Mouse (Mus musculus): ENCODE results near the gene Insc. TPM values are rescaled to one million over a fixed set of nuclear protein-coding genes. Genes with fewer than 3 reads are reported as not detected.
A peak's percentile ranks its signal among the peaks of the same experiment; 100 is the strongest.

Insc gene
- polyA plus RNA-seq, 1 experiment, result 9.2 TPM

DNA sequence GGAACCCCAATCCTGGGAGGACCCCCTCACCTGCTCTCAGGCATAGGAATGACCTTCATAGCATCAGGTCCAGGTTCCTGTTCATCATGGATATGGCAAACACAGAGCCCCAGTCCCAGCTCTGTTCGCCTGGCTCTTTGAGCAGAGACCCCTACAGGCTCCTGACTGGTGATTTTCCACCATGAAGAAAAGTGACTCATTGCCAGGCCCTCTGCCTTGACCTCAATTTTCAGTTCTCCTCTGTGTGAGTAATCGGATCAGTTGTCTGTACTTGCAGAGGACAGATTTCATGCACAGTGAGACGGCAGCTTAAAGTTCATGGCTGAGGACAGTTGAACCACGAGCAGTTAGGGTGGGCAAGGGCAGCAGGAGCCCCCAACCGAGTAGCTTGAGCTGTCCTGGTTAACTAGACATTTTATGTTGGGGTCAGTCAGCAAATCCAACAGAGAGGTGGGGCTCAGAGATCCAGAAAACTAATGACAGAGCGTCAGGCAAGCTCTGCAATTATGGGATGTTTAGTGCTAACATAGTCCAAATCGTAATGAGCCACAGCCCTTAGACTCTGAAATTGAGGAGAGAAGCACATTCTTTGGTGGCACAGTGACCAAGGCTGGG, 34.8 kb downstream of the Insc start:
- Histone ChIP-seq H3K4me1 (ENCODE audit: control insufficient read depth, insufficient read depth, low read length) (peaks cover 16% of the 10 kb centered on the region), H3K27ac (ENCODE audit: insufficient read depth, low read length) (peak overlapping the region; percentile 80), H3K4me3 (ENCODE audit: insufficient read depth, low read length) (no peak overlapping the region)
- TF ChIP-seq POLR2A (IDR thresholded peaks at IDR 0.05; ENCODE audit: low read depth, low read length), result no peak
- no peak for TF ChIP-seq CTCF (IDR thresholded peaks at IDR 0.05; ENCODE audit: borderline replicate concordance, insufficient read depth, low read length)

DNA sequence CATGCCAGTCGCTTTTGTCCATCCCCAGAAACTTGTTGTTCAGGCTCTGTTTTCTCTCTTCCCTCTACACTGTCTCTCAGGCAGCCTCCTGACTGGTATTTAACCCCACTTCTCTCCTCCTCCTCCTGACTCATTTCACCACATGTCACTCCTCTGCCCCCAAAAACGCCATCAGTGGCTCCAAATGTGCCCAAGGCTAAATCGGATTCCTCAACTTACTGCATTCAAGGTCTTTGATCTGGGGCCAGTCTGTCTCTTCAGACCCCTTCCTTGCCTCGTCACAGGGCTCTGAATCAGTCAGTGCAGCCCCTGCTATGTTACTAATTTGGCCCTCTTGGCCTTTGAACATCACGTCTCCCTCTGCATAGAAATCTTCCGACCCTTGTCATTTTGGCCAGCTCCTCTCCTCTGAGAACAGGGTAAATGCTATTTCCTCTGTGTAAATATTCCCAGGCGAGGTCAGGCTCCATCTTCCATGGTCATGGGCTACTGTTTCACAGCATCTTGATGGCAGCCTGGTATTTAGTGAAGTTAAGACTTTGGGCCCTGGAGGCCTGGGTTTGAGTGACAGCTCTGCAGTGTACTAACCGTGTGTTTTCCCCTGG, 35.7 kb downstream of the Insc start:
- H3K4me3 ChIP-seq (ENCODE audit: insufficient read depth, low read length), result no peak overlapping the region
- TF ChIP-seq POLR2A (IDR thresholded peaks at IDR 0.05; ENCODE audit: low read depth, low read length) (no peak), CTCF (IDR thresholded peaks at IDR 0.05; ENCODE audit: borderline replicate concordance, insufficient read depth, low read length) (no peak)
- H3K27ac ChIP-seq (ENCODE audit: insufficient read depth, low read length), result peak overlapping the region; percentile 53; the same call in 1 of the 2 replicates
- peaks cover 14% of the 10 kb centered on the region for H3K4me1 ChIP-seq (ENCODE audit: control insufficient read depth, insufficient read depth, low read length)

DNA sequence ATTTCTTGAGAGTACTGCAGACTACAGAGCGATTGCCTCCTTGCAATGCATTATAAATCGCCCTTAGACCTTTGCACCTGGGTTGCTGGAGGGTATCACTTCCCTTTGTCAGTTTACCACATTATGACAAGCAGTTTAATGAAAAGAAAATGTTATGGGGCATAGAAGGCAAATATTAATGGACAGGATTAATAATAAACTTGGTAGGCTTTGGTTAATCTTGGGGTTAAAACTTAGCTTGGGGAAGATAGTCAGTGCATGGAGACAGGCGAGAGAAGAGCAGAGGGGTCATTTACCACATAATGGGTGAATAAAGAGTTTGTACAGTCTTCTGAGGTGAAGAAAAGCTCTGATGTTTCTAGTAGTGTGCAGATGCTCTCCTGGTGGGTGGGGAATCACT, 39.8 kb downstream of the Insc start:
- H3K27ac ChIP-seq (ENCODE audit: insufficient read depth, low read length), result no peak overlapping the region
- no peak for TF ChIP-seq CTCF (IDR thresholded peaks at IDR 0.05; ENCODE audit: borderline replicate concordance, insufficient read depth, low read length)
- H3K4me3 ChIP-seq (ENCODE audit: insufficient read depth, low read length), result no peak overlapping the region
- peaks cover 12% of the 10 kb centered on the region for H3K4me1 ChIP-seq (ENCODE audit: control insufficient read depth, insufficient read depth, low read length)

DNA sequence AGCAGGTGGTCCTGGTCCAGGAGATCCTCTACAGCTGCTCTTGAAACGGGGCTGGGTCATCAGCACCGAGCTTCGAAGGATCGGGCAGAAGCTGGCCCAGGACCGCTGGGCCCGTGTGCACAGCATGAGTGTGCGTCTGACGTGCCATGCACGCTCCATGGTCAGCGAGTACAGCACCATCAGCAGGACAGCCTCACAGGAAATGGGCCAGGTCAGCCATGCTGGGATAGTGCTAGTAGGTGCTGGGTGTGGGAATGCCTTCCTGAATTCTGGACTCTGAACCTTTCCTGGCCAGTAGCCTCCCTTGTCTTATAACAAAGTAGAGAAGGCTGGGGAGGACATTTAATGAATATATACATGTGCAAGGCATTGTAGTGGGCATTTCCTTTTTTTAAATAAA, 47.6 kb downstream of the Insc start:
- Histone ChIP-seq H3K4me3 (ENCODE audit: insufficient read depth, low read length) (no peak overlapping the region), H3K27ac (ENCODE audit: insufficient read depth, low read length) (no peak overlapping the region), H3K4me1 (ENCODE audit: control insufficient read depth, insufficient read depth, low read length) (peaks cover 4% of the 10 kb centered on the region; the same call in 1 of the 2 replicates)
- TF ChIP-seq CTCF (IDR thresholded peaks at IDR 0.05; ENCODE audit: borderline replicate concordance, insufficient read depth, low read length), result no peak
- no peak for TF ChIP-seq POLR2A (IDR thresholded peaks at IDR 0.05; ENCODE audit: low read depth, low read length)

DNA sequence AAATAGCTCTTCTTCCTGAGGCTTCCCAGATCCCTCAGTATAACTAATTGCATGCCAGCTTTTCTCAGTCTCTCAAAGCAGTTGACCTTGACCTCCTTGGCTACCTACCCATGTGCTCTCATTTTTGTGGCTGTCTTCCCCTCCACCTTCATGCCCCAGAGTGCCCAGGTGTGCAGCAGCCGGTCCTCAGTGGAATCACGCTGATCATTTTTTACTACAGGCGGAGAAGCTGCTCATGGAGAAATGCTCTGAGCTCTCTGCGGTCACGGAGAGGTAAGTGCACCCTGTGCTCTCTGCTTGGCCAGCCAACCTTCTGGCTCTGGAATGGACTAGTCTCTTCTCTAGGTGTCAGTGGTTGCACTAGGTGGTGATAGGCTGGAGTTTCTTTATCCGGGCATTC, 48.5 kb downstream of the Insc start:
- Histone ChIP-seq H3K4me3 (ENCODE audit: insufficient read depth, low read length) (no peak overlapping the region), H3K27ac (ENCODE audit: insufficient read depth, low read length) (no peak overlapping the region), H3K4me1 (ENCODE audit: control insufficient read depth, insufficient read depth, low read length) (peaks cover 4% of the 10 kb centered on the region; the same call in 1 of the 2 replicates)
- TF ChIP-seq POLR2A (IDR thresholded peaks at IDR 0.05; ENCODE audit: low read depth, low read length) (no peak), CTCF (IDR thresholded peaks at IDR 0.05; ENCODE audit: borderline replicate concordance, insufficient read depth, low read length) (no peak)

DNA sequence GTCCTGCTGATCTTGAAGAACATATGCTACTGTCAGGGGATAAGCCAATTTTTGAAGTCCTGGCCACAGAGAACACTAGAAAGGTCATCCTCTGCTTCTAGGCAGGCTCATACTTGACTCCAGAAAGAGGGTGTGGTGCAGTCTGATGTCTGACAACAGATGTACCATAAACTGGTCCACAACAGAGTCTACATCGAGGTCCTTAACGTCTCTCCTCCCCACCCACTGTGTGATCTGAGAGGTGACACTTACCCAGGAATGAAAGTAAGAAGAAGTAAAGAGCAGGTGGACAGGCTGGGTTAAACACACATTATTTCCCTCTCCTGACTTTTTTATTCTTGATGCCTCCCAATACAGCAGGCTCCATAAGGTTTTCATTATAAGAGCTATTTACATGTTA, 50.9 kb downstream of the Insc start:
- TF ChIP-seq CTCF (IDR thresholded peaks at IDR 0.05; ENCODE audit: borderline replicate concordance, insufficient read depth, low read length), result no peak
- no peak for TF ChIP-seq POLR2A (IDR thresholded peaks at IDR 0.05; ENCODE audit: low read depth, low read length)
- Histone ChIP-seq H3K4me3 (ENCODE audit: insufficient read depth, low read length) (no peak overlapping the region), H3K4me1 (ENCODE audit: control insufficient read depth, insufficient read depth, low read length) (peaks cover 4% of the 10 kb centered on the region; the same call in 1 of the 2 replicates), H3K27ac (ENCODE audit: insufficient read depth, low read length) (peak overlapping the region; percentile 66)

DNA sequence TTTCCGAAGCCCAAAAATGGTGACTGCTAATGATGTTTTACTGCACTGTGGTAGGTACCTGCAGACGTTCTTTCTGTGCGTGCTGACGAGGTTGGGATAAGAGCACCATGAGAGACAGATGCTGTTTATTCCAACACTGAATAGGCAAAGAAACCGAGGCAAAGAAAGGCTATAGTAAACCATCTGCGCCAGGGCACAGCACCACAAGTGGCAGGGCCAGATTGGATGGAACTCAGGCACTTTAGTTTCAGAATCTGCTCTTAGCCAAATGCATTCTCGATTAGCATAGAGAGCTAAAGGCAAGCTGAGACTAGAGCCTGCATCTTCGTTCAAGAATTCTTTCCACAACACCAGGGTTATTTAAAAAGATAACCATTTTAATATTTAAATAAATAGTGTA, 59.1 kb downstream of the Insc start:
- TF ChIP-seq POLR2A (IDR thresholded peaks at IDR 0.05; ENCODE audit: low read depth, low read length), result no peak
- TF ChIP-seq CTCF (IDR thresholded peaks at IDR 0.05; ENCODE audit: borderline replicate concordance, insufficient read depth, low read length), result no peak
- Histone ChIP-seq H3K27ac (ENCODE audit: insufficient read depth, low read length) (no peak overlapping the region), H3K4me1 (ENCODE audit: control insufficient read depth, insufficient read depth, low read length) (no peaks in the 10 kb centered on the region; the same call in none of the 2 replicates), H3K4me3 (ENCODE audit: insufficient read depth, low read length) (no peak overlapping the region)

DNA sequence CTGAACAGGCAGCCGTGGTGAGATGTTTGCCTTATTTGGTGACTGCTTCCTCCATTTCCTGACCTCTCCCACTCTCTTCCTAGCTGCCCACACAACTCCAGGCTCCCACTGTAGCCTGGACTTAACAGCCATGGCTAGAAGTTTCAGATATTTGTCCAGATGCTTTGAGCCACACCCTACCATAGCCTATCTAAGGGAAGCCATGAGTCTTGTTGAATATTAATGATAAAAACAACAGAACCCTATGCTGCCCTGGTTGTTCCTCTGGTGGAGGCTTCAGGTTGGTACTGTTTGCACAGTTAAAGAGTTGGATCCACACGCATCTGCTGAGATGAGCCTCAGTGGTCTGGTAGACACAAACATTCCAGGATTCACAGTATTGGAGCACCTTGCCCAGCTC, 61.8 kb downstream of the Insc start:
- Histone ChIP-seq H3K27ac (ENCODE audit: insufficient read depth, low read length) (no peak overlapping the region), H3K4me1 (ENCODE audit: control insufficient read depth, insufficient read depth, low read length) (no peaks in the 10 kb centered on the region; the same call in none of the 2 replicates), H3K4me3 (ENCODE audit: insufficient read depth, low read length) (no peak overlapping the region)
- no peak for TF ChIP-seq POLR2A (IDR thresholded peaks at IDR 0.05; ENCODE audit: low read depth, low read length)
- no peak for TF ChIP-seq CTCF (IDR thresholded peaks at IDR 0.05; ENCODE audit: borderline replicate concordance, insufficient read depth, low read length)

DNA sequence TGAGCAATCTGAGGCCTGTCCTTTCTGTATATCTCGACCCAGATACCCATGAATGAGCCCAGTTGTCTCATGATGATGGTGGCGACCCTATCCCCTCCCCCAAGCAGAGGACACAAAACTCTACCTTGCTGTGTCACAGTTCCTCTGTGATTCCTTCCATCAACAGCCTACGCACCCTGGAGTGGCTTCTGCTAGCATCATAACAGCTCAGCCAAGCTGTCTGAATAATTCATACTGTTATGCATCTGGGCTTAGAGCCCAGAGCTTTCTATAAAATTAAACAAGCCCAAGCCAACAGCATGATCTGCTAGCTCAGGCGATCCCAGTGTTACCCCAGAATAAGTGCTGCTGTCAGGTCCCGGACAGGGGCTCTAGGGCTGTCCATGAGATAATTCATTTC, 63.8 kb downstream of the Insc start:
- no peak for TF ChIP-seq POLR2A (IDR thresholded peaks at IDR 0.05; ENCODE audit: low read depth, low read length)
- TF ChIP-seq CTCF (IDR thresholded peaks at IDR 0.05; ENCODE audit: borderline replicate concordance, insufficient read depth, low read length), result no peak
- H3K27ac ChIP-seq (ENCODE audit: insufficient read depth, low read length), result peak overlapping the region; percentile 64
- no peaks in the 10 kb centered on the region; the same call in none of the 2 replicates for H3K4me1 ChIP-seq (ENCODE audit: control insufficient read depth, insufficient read depth, low read length)
- no peak overlapping the region for H3K4me3 ChIP-seq (ENCODE audit: insufficient read depth, low read length)

DNA sequence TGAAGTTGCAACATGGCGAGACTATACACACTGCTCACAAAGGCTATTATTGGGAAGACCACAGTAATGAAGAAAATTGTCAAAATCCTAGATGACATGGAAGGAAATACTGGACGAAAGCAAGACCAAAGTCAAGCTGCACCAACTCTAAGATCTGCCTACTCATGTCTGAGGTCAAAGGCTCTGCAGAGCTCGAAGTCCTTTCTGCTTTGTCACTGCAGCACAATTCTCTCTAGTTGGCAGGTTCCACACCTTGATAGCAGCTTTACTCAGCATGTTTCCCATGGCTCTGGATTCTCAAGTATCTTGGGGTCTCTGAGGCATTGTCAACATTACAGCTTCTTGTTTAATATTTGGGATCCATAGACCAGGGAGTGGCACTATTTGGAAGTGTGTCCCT, 64.8 kb downstream of the Insc start:
- H3K4me3 ChIP-seq (ENCODE audit: insufficient read depth, low read length), result no peak overlapping the region
- H3K4me1 ChIP-seq (ENCODE audit: control insufficient read depth, insufficient read depth, low read length), result no peaks in the 10 kb centered on the region; the same call in none of the 2 replicates
- no peak for TF ChIP-seq CTCF (IDR thresholded peaks at IDR 0.05; ENCODE audit: borderline replicate concordance, insufficient read depth, low read length)
- TF ChIP-seq POLR2A (IDR thresholded peaks at IDR 0.05; ENCODE audit: low read depth, low read length), result no peak
- no peak overlapping the region for H3K27ac ChIP-seq (ENCODE audit: insufficient read depth, low read length)

All from embryonic fibroblast, embryonic 13.5 days (primary cell).